ENCODE assay signal across 17 mouse cellular contexts in genomic region chr13:13961046-13961445, GRCm38 (mm10).
"Had no signal": no experiment of that assay in that cellular context is flagged by ENCODE, and none has a peak within 500 bp of the region (broad histone marks: within the 10 kb centered on the region; RNA-seq: fewer than 3 reads in every experiment).

No protein-coding gene starts in this region.

- H3K9me3 ChIP-seq: lung, embryonic 15.5 days; megakaryocyte, embryonic 14.5 days; midbrain, embryonic 13.5 days; midbrain, embryonic 15.5 days; neural tube, embryonic 12.5 days; stomach, embryonic 15.5 days had no signal

- H3K9ac ChIP-seq: lung, embryonic 15.5 days; midbrain, embryonic 13.5 days; midbrain, embryonic 15.5 days; neural tube, embryonic 12.5 days; stomach, embryonic 15.5 days had no signal

- H3K27me3 ChIP-seq: lung, embryonic 15.5 days; megakaryocyte, embryonic 14.5 days; midbrain, embryonic 13.5 days; midbrain, embryonic 15.5 days; neural tube, embryonic 12.5 days; stomach, embryonic 15.5 days had no signal

- ATAC-seq: lung, postnatal 0 days; midbrain, embryonic 13.5 days; midbrain, embryonic 15.5 days had no signal

- H3K36me3 ChIP-seq: lung, embryonic 15.5 days; midbrain, embryonic 15.5 days; stomach, embryonic 15.5 days had no signal

- DNase-seq: lung, adult 2 months; lung, postnatal 14 days; lung, postnatal 36 days; right cerebral cortex, postnatal 14 days; thymus, adult 2 months; thymus, postnatal 25 days; thymus, postnatal 4 days had no signal

- H3K4me2 ChIP-seq: lung, embryonic 15.5 days; midbrain, embryonic 11.5 days; midbrain, embryonic 13.5 days; midbrain, embryonic 15.5 days; neural tube, embryonic 12.5 days; stomach, embryonic 15.5 days had no signal

- H3K4me3 ChIP-seq: lung, embryonic 15.5 days; megakaryocyte, embryonic 14.5 days; midbrain, embryonic 13.5 days; midbrain, embryonic 15.5 days; neural tube, embryonic 12.5 days; stomach, embryonic 15.5 days had no signal

- H3K27ac ChIP-seq: lung, embryonic 15.5 days; macrophage; midbrain, embryonic 13.5 days; midbrain, embryonic 15.5 days; neural tube, embryonic 12.5 days; stomach, embryonic 15.5 days; stomach, postnatal 0 days had no signal

- H3K4me1 ChIP-seq: lung, embryonic 15.5 days; neural tube, embryonic 12.5 days had no signal
